Mouse (Mus musculus): Measurements from ENCODE around the gene Hspb11. TPM values are rescaled to one million over a fixed set of nuclear protein-coding genes. Genes with fewer than 3 reads are reported as not detected.

Hspb11 gene
- 47.6 and 49.7 TPM in 2 replicates for polyA plus RNA-seq (2015; fragmentation: Nextera tagmentation; extraction: Ambion mirVana)

GRCm38 (mm10) chr4:107253125-107254091 is at the start of gene Hspb11, which contains the start of gene Lrrc42:
TSS of gene Hspb11 (plus strand) at chr4:107253593.
TSS of gene Lrrc42 (minus strand) at chr4:107253532.

GRCm38 (mm10) chr4:107208880-107209279 is 44.5 kb upstream of the Hspb11 start, which contains the start of gene Ldlrad1:
TSS of gene Ldlrad1 (plus strand) at chr4:107209180.

GRCm38 (mm10) chr4:107306966-107307365 is 53.6 kb downstream of the Hspb11 start, which contains the start of gene Dio1:
TSS of gene Dio1 (minus strand) at chr4:107307169.

GRCm38 (mm10) chr4:107313690-107314478 is 60.5 kb downstream of the Hspb11 start, which contains the start of gene Yipf1:
TSS of gene Yipf1 (plus strand) at chr4:107314363.

Other genes starting within 250 kb of the Hspb11 start
- 108 and 113 TPM in 2 replicates for gene Mrpl37, start 186.7 kb upstream of the Hspb11 start, polyA plus RNA-seq (2015; fragmentation: Nextera tagmentation; extraction: Ambion mirVana)
- 6.4 and 6.9 TPM in 2 replicates for gene Cyb5rl, start 186.6 kb upstream of the Hspb11 start, polyA plus RNA-seq (2015; fragmentation: Nextera tagmentation; extraction: Ambion mirVana)
- gene Cdcp2, start 156.7 kb upstream of the Hspb11 start, polyA plus RNA-seq (2015; fragmentation: Nextera tagmentation; extraction: Ambion mirVana): 0.10 TPM in 1 of 2 replicates, not detected in the other
- gene Tmem59, start 75.2 kb upstream of the Hspb11 start, polyA plus RNA-seq (2015; fragmentation: Nextera tagmentation; extraction: Ambion mirVana): 304 and 323 TPM in 2 replicates
- gene Tceanc2, start 74.5 kb upstream of the Hspb11 start, polyA plus RNA-seq (2015; fragmentation: Nextera tagmentation; extraction: Ambion mirVana): 15.1 and 19.8 TPM in 2 replicates
- not detected in 2 replicates for gene Ldlrad1, start 44.4 kb upstream of the Hspb11 start, polyA plus RNA-seq (2015; fragmentation: Nextera tagmentation; extraction: Ambion mirVana)
- 15.8 and 19.4 TPM in 2 replicates for gene Lrrc42, start 61 bp upstream of the Hspb11 start, polyA plus RNA-seq (2015; fragmentation: Nextera tagmentation; extraction: Ambion mirVana)
- not detected in 2 replicates for gene Dio1, start 53.6 kb downstream of the Hspb11 start, polyA plus RNA-seq (2015; fragmentation: Nextera tagmentation; extraction: Ambion mirVana)
- gene Yipf1, start 60.8 kb downstream of the Hspb11 start, polyA plus RNA-seq (2015; fragmentation: Nextera tagmentation; extraction: Ambion mirVana): 26.2 and 28.9 TPM in 2 replicates
- 6.6 and 7.4 TPM in 2 replicates for gene Ndc1, start 114.2 kb downstream of the Hspb11 start, polyA plus RNA-seq (2015; fragmentation: Nextera tagmentation; extraction: Ambion mirVana)
- 5.2 TPM in 2 replicates for gene Glis1, start 181.0 kb downstream of the Hspb11 start, polyA plus RNA-seq (2015; fragmentation: Nextera tagmentation; extraction: Ambion mirVana)